Mouse (Mus musculus) cerebral cortex, adult 2 months (tissue): ENCODE results near the gene Abl1.

ENCODE experiments used
- WGBS: fragments of 180-500 bp; shearing (Covaris S2); methylation state at CpG from one replicate; pipeline ENCODE4 v1.1.7; 2018; 5-methylcytosine and 5-hydroxymethylcytosine counted together

Abl1 gene

DNA sequence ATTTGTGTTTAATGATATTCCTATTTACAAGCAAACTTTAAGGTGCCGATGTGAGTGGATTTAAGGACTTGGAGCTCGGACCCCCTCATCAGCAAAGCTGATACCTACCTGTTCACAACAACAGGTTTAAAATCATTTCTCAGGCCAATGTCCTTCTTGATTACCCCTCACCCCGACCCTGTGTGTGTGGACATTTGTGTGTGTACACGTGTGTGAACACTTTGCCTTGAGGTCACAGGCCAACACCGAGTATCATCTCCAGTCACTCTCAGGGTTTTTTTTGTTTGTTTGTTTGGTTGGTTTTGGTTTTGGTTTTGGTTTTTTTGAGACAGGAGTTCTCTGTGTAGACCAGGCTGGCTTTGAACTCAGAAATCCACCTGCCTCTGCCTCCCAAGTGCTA is 62.0 kb downstream of the Abl1 start:
- WGBS: 90% methylated on average over 5 of the region's 5 CpGs

DNA sequence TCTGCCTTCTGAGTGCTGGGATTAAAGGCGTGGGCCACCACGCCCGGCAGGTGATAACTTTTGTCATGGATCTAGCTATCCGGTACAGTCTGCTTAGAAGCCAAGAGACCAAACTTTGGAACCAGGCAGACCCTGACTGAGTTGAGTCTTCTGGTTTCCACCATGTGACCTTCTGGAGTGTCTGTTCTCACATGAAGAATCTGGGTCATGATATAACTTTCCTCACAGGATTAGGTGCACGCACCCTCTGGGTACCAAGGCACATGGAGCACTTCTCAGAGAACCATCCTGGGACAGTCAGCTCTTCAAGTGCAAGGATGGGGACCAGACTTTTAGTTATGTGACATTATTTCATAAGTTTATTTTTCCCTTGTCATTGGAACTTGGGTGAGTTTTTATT is 70.8 kb downstream of the Abl1 start:
- WGBS: 94% methylated on average over 5 of the region's 5 CpGs

DNA sequence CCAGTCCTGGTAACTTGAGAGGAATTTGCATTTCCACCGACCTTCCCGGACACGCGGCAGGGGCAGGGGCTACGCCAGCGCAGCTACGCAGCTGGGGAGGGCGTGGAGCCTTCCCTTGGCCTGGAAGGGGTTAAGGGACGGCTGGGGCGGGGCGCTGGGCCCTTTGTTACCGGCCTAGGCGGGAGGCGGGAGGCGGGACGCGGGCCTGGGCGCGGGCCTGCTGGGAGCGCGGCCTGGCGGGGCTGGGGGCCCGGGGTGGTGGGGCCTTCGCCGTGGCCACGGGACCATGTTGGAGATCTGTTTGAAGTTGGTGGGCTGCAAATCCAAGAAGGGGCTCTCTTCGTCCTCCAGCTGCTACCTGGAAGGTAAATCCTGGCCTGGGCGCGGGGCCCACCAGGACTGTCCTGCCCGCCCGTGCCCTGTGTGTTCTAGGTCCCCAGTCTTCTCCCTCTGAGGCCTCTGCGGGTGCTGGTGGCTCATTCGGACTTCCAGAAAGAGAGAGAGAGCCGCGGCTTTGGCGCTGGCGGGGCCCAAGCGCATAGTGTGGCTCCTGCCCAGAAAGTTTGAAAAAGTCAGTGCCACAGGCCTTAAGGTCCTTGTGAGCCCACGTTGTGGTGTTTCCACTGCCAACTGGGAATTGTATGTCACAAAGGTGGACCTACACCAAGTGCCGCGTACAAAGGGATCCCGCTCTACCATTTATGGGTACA is 71.7 kb downstream of the Abl1 start:
- 26% methylated on average over 42 of the region's 42 CpGs for WGBS

DNA sequence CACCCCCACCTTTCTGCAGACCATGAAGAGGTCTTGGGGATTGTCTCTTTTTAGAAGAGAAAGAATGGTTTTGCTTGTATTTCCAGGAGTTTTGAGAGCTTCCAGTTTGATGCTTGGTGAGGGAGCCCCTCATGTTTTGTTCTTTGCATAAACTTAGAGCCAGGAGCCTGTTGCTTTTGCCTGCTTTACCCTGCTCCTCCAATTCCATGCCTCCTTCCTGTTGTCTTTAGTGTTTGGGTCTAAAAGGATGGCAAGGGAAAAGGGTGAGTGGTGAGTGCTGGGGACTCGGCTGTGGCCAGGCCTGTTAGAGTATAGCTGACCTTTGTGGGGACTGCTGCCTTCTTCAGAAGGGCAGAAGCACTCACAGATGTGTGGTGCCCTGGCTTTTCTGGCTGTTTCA is 72.3 kb downstream of the Abl1 start:
- 48% methylated on average over 1 of the region's 1 CpGs for WGBS

DNA sequence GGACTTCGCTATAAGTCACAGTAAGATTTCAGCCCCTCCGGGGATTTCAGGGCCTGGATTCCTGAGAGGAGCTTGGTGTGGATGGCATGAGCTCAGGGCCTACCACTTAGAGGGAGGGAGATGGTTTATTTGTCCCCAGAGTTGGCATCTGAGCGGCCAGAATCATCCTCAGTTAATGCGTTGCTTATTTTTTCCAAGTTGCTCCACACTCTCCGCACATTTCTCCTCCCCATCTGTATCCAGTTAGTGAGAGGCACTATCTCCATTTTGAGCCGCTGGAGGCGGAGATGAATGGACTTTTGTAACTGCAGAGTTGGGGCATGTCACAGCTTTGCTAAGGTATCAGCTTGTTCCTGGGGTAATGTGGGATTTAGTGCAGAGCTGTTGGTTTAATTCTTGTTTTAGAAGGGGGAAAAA is 72.9 kb downstream of the Abl1 start:
- 52% methylated on average over 7 of the region's 7 CpGs for WGBS

DNA sequence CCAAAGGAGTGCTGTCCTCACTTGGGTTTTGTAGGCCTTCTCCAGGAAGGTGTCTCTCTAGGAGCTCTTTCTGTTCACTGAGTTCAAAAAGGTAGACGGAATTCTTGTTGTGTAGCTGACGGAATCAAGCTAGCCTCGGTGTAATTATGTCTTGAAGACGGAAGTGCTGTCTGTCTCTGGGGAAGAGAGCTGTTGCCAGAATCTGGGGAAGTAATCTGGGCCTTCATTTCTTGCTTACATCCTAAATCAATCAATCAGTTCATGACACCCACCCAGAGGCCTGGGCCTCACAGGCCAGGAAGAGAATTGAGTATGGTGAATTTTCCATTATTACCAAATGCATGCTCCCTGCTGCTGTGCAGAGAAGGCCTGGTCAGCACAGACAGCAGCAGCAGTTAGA is 73.4 kb downstream of the Abl1 start:
- WGBS: 60% methylated on average over 4 of the region's 4 CpGs

DNA sequence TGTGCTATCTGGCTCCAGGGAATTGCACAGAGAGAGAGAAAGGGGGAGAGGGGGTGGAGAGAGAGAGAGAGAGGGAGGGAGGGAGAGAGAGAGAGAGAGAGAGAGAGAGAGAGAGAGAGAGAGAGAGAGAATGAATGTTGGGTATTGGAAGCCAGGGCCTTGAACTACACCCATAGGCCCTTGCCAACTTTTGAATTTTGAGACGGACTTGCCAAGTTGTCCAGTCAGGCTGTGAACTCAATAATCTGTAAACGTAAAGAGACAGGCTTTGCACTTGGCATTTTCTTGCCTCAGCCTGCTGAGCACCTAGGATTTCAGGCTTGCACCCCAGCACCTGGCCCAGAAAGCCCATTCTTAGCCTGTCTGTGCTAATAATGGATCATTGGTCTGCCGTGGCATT is 74.0 kb downstream of the Abl1 start:
- 65% methylated on average over 3 of the region's 3 CpGs for WGBS

DNA sequence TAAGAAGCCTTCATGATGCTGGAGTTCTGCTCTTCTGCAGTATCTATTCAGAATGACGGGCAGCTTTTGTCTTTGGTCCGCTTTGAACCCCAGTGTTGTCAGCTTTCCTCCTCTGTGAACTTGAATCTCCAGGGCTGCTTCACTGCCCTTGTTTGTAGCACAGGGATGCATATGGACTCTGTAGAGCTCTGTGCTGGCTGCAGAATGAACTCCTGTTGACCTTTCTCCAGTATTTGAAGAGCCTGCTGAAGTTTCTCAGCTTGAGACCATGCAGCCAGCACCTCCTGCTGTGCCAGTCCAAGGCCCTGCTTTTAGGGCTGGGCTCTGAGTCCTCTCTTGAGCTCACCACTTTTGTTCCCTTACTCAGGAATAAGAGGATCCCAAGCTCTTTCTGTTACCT is 74.7 kb downstream of the Abl1 start:
- WGBS: 69% methylated on average over 2 of the region's 2 CpGs

DNA sequence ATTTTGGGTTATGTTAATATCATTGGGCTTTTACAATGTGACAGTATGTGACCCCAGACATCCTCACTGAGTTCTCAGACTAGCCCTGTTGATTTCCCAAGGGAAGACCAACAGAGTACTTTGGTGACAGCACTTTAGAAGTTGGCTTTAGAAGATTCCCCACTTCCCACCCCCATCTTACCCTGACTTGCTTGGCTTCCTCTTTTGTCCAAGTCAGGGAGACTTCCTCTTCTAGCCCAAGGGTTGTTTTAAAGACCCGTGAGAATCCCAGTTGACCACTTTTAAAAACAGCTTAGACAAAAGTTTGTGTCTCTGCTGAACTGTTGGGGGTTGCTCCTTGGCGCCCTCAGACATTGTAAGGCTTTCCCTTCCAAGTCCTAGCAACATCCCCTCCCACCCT is 75.1 kb downstream of the Abl1 start:
- 47% methylated on average over 2 of the region's 2 CpGs for WGBS

DNA sequence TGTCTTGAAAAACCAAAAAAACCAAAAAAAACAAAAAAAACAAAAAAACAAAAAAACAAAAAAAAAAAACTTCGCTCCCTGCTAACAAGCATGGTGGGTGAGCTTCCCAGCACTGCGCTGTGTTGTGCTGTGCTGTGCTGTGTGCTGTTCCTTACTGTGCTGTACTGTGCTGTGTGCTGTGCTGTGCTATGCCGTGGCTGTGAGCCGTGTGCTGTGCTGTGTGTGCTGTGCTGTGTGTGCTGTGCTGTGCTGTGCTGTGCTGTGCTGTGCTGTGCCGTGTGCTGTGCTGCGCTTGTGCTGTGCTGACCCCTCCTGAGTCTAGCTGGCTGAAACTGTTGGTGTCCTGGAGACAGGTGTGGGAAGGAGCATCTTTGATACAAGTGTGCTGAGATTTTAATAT is 78.9 kb downstream of the Abl1 start:
- WGBS: 88% methylated on average over 6 of the region's 6 CpGs

DNA sequence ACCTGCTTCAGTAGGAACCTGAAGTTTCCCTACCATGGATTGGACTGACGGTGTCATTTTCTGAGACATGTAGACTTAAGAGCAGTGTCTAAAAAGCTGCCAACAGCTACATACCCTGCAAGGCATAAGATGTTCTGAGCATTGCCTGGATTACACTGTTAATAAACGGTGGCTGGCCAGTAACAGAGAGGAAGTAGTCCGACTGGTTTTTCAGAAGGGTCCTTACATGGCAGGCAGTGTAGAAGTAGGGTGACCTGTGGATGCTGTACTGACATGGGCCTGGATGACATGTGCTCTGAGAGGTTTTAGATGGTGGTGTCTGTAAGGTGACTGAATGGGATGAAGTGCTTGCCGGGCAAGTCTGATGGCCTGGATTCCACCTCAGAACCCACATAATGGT is 79.6 kb downstream of the Abl1 start:
- WGBS: 82% methylated on average over 4 of the region's 4 CpGs

DNA sequence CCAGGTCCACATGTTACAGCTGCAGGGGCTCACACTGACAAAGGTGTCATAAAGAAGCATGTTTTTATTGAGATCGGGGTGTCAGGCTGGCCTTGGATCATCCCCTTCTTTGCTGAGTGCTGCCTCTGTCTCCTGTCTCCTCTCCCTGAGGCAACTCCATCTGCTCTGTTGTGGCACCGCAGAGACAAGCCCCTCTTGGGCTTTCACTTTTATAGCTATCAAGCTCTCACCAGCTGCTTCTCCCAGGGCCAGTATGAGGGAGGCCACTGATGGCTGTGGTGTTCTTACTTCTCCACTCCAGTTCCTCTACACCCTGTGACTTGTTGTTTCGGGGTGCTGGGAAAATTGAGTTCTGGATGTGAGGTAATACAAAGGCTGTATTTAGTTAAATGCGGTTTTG is 80.9 kb downstream of the Abl1 start:
- 41% methylated on average over 4 of the region's 4 CpGs for WGBS

DNA sequence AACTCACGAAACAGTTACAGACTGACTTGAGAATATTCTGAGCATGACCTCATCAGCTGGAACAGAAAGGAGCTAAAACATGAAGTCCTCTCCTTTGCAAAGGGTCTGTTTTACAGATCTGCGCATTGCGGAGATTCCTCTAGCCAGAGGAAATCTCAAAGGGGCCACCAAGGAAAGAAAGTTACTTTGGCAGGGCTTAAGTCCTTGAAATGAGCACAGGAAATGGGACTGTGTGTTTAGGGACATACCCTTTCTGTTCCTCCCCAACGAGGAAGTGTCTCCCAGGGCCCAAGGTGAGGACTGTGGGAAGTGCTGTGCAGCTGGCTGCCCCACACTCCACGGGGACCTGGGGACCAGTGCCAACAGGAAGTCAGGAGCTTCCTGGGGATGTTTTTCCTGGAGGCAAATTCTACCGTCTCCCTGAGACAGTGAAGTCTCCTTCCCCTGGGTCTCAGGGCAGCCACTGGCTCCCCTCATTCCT is 81.5 kb downstream of the Abl1 start:
- 36% methylated on average over 6 of the region's 6 CpGs for WGBS

DNA sequence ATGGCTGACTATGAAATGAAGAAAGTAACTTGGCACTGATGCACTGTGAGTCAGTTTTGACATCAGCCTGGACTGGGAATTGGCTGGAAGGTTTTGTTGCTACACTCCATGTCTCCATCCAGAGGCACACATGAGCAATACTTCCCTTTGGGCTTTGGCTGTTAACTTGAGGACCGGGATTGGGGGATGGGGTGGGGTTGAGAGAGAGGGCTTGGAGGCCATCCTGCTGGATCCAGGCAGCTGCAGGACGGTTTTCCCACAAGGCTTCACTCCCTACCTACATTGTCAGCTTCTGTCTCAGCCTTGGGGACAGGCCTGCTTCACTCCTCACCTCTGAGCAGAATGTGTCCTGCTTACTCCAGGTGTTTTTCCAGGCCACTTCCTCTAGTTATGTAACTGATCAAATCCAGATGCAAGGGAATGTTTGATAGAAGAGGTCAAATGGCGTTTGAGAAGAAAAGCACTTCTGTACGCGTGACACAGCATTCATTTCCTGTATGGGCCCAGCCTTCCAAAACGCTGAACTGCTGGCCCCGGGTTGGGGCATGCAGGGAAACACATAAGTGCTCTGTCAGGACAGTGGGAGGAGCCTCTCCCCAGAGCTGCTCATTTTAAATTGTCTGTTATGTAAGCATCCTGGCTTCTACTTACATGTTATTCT is 82.7 kb downstream of the Abl1 start:
- 50% methylated on average over 7 of the region's 7 CpGs for WGBS

DNA sequence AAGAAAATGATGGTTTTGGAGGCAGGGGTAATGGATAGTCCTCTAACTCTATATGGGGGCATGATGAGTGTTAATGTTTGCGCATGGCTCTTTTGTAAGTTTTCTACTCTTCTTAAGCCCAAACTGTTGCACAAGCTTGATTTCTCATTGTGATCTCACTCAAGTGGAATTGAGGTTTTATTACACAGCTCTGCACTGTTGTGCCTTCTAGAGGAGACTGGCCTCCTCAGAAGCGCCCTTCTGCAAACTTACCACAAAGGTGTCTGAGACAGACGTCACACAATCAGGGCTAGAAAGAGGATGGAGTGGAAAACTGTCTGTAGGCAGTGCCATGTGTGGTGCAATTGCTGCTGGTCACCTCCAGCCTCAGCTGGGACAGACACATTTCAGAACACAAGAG is 88.3 kb downstream of the Abl1 start:
- 90% methylated on average over 3 of the region's 3 CpGs for WGBS

DNA sequence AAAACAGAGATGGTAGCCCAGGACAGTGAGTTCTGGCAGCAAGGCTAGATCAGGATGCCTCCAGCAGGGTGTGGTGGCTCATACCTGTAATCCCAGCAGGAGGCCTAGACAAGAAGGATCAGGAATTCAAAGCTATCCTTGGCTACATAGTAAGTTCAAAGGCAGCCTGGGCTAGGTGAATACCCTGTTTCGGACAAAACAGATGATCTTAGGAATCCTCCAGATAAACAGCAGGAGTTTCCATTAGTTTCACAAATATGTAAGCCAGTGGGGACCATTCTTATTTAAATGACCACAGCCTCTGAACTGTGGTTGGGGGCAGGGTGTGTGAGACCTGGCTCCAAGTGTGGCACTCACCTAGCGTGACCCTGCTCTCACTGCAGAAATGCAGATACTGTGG is 91.1 kb downstream of the Abl1 start:
- 94% methylated on average over 2 of the region's 2 CpGs for WGBS

DNA sequence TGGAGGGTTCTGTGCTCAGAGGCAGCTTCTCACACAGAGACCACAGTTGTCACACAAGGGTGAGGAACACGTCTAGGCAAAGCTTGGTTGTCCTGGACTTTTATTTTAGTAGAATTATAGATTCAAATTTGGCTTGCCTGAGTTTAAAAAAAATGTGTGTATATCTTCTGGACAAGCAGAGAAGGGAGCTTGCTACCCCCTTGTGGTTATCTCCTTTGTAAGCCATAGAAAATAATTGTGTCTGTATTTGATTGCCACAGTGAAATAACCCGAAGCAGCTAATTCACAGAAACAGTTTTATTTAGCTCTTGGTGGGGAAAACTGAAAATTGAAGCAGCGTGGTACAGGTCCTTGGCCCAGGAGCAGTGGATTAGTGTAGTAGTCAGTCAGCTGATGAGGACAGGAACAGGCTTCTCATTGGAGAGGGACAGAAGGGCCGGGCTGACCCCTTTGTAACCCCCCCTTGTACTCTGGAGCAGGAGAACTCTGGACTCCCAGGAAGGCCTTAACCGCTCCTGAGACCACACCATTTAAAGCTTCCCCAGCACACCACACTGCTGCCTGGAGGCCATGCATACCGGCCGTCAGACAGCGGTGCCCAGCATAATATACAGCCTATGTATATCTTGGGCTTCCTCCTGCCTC is 94.9 kb downstream of the Abl1 start:
- WGBS: 73% methylated on average over 8 of the region's 8 CpGs

DNA sequence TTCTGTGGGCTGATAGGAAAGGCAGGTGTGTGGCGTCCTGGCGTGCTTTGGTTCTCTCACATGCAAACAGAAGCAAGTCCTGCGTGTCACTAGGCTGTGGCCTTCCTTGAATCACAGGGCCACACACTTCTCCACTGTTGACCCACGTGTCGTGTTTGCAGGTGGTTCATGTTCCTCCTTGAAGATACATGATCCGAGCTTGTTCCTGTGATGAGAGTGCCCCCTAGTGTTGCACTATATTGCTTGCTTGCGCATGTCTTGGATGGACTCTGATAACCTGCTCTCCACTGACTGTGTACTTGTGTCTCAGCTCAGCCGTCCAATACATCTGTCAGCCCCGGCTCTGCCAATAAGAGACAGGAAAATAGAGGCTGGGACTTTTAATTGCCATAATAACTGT is 96.9 kb downstream of the Abl1 start:
- WGBS: 28% methylated on average over 9 of the region's 9 CpGs

DNA sequence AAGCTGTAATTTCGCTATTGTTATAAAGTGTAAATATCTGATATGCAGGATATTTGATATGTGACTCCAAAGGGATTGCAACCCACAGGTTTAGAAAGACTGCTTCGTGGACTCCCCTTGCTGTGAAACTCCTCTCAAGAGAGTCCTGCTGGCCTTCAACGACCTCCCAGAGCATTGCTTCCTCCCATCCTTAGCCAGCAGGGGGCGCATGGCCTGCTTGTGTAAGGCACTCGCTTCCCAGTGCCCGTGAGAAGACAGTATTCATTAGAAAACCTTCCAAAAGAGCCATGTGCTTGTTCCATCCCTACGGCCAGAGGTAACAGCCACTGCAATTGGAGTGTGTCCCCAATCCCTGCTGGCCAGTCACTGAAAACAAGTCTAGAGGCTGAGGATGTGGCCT is 98.9 kb downstream of the Abl1 start:
- 17% methylated on average over 7 of the region's 7 CpGs for WGBS

DNA sequence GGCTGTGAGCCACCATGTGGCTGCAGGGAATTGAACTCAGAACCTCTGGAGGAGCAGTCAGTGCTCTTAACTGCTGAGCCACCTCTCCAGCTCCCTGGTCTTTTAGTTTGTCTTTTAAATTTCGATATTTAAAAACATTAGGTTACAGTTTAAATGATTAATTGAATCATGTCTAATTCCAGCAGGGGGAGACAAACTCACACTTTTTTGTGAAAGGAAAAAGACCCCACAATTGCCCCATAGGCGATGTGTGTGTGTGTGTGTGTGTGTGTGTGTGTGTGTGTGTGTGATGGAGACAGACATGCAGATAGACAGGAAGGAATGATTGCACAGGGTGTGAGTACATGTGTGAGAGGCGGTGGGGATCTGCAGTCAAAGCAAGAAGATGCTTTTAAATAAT is 100.1 kb downstream of the Abl1 start:
- WGBS: 65% methylated on average over 3 of the region's 3 CpGs

DNA sequence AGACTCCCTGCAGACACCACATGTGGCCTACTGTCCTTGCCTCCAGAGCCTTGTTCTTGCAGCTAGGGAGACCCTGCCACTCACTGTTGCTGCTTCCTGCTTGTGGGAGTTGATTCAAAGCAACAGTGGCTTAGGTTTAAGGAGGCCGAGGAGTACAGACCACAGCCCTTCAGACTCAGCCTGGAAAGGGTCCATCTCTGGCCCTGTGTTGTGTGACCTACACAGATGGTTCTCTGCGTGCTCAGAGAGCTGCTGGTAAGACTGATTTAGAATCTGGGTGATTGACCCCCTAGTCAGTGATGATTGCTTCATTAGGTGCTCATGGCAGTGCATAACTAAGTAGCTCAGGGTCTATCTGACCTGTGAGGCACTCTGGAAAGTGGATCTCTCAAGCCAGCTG is 101.0 kb downstream of the Abl1 start:
- 69% methylated on average over 2 of the region's 2 CpGs for WGBS

DNA sequence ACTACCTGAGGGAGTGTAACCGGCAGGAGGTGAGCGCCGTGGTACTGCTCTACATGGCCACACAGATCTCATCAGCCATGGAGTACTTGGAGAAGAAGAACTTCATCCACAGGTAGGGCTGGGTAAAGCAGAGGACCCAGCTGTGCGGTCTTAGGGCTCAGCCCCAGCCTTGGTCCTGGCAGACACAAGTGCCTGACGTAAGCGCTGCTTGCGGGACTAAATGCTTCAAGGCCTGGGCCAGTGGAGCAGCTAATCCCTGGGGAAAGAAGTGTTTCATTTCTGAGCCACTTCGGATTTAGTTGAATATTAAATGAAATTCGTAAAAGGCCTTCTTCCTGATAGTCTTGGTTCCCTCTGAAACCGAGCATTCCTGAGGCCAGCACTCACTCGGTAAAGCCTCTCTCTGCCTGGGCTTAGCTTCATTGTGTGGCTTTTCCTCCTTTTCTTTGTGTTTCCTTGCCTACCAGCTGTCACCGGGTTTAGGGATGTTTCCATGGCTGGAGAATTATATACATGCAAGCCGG is 102.6 kb downstream of the Abl1 start:
- WGBS: 80% methylated on average over 13 of the region's 13 CpGs

DNA sequence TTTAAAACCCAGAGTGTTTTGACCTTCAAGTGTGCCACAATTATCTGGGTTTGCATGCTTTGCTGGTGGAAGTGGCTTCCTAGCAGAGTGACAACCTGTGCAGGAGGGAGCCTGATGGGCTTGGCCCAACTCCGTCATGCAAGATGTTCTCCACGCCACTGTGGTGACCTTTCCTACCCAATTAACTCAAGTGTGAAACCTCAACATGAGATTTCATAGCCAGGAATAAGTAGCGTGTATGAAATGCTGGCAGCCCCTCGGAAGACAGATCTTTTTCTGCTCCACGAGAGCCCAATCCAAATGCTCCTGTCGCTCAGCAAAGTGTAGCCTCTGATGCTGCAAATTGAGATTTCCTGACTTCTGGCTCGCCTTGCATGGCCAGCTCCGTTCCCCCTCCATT is 103.1 kb downstream of the Abl1 start:
- WGBS: 84% methylated on average over 8 of the region's 8 CpGs
